Mouse (Mus musculus) intestine, embryonic 14.5 days (tissue): ENCODE data around the gene Rhoj. TPM values are rescaled to one million over a fixed set of nuclear protein-coding genes. Genes with fewer than 3 reads are reported as not detected.

Source experiments
- ATAC-seq: fragments of 200-750 bp; cut with Nextera tagmentation; replicated peaks from 2 replicates; pipeline ENCODE4 v1.8.0; 2017; ENCODE audit warnings: low read depth, moderate number of reproducible peaks, moderate TSS enrichment, moderate library complexity; ENCODE audit not compliant: low FRiP score, low TSS enrichment
- DNase-seq: peaks from one replicate; pipeline ENCODE4 v3.0.0-alpha.2; 2018; ENCODE audit warnings: low spot score
- H3K27ac ChIP-seq: fragments of 300-500 bp; sonication (generic); 2 replicates; pipeline ENCODE4 v1.5.1; 2014; ENCODE audit warnings: low read depth, mild to moderate bottlenecking, control low read depth
- H3K27me3 ChIP-seq: fragments of 300-500 bp; sonication (generic); replicated peaks from 2 replicates; pipeline ENCODE4 v1.6.1; 2014; ENCODE audit warnings: low read length, control low read depth; ENCODE audit not compliant: control insufficient read depth, insufficient read depth
- H3K36me3 ChIP-seq: fragments of 300-500 bp; sonication (generic); 2 replicates; pipeline ENCODE4 v1.6.1; 2014; ENCODE audit warnings: low read length, control low read depth; ENCODE audit not compliant: control insufficient read depth, insufficient read depth
- H3K4me1 ChIP-seq: fragments of 300-500 bp; sonication (generic); replicated peaks from 2 replicates; pipeline ENCODE4 v1.6.1; 2014; ENCODE audit warnings: low read length, control low read depth, mixed read lengths; ENCODE audit not compliant: control insufficient read depth, insufficient read depth
- H3K4me2 ChIP-seq: fragments of 300-500 bp; sonication (generic); 2 replicates; pipeline ENCODE4 v1.6.1; 2014; ENCODE audit warnings: low read length
- H3K4me3 ChIP-seq: fragments of 300-500 bp; sonication (generic); 2 replicates; pipeline ENCODE4 v1.5.1; 2014; ENCODE audit warnings: low read depth, low read length, control low read depth, mixed read lengths
- H3K9ac ChIP-seq: fragments of 300-500 bp; sonication (generic); 2 replicates; pipeline ENCODE4 v1.6.1; 2014; ENCODE audit warnings: mild to moderate bottlenecking, low read length
- H3K9me3 ChIP-seq: fragments of 300-500 bp; sonication (generic); 2 replicates; pipeline ENCODE4 v1.6.1; 2016; ENCODE audit warnings: low read length, control low read depth; ENCODE audit not compliant: control insufficient read depth
- WGBS: fragments of 180-500 bp; shearing (Covaris S2); extraction: QIAGEN DNeasy Blood & Tissue Kit; methylation state at CpG from one replicate; pipeline ENCODE4 v1.1.7; 2014; 5-methylcytosine and 5-hydroxymethylcytosine counted together
- polyA plus RNA-seq: library from polyadenylated mRNA; unstranded; fragments of >200 nt; fragmentation: Nextera tagmentation; extraction: Ambion mirVana; gene quantifications from 2 replicates; pipeline ENCODE4 v1.2.1, GENCODE M21; 2014

Rhoj gene
- polyA plus RNA-seq, 1 experiment from 2014 or later: 39.5 TPM

GRCm38 (mm10) chr12:75389308-75390135 lies 81.4 kb downstream of the Rhoj start:
- Histone ChIP-seq H3K4me2 (no peak overlapping the region), H3K36me3 (no peaks in the 10 kb centered on the region), H3K9ac (no peak overlapping the region), H3K27me3 (0 out of 2 replicates have a peak, but pooled peaks cover 3% of the 10 kb centered on the region), H3K4me3 (no peak overlapping the region), H3K4me1 (no peaks in the 10 kb centered on the region), H3K9me3 (no peaks in the 10 kb centered on the region), H3K27ac (no peak overlapping the region)
- ATAC-seq: no peak
- WGBS: 38% methylated on average over 20 of the region's 20 CpGs
- DNase-seq: peak; percentile 71

- no peak overlapping the region for H3K9ac ChIP-seq
- ATAC-seq: no peak
Measured at GRCm38 (mm10) chr12:75391526-75391925, 83.4 kb downstream of the Rhoj start.

GRCm38 (mm10) chr12:75394011-75394773 lies 86.1 kb downstream of the Rhoj start:
- H3K9me3 ChIP-seq: no peaks in the 10 kb centered on the region
- no peak overlapping the region for H3K4me3 ChIP-seq
- no peak overlapping the region for H3K27ac ChIP-seq
- DNase-seq (no peak), ATAC-seq (no peak)
- no peaks in the 10 kb centered on the region; the same call in 1 of the 2 replicates for H3K36me3 ChIP-seq
- peaks cover 3% of the 10 kb centered on the region; the same call in 1 of the 2 replicates for H3K27me3 ChIP-seq
- H3K4me1 ChIP-seq: no peaks in the 10 kb centered on the region
- no peak overlapping the region for H3K4me2 ChIP-seq
- WGBS: 57% methylated on average over 20 of the region's 20 CpGs
- H3K9ac ChIP-seq: no peak overlapping the region

More at GRCm38 (mm10) chr12:75391526-75391925, 83.4 kb downstream of the Rhoj start:
- Histone ChIP-seq H3K36me3 (no peaks in the 10 kb centered on the region; the same call in 1 of the 2 replicates), H3K27me3 (0 out of 2 replicates have a peak, but pooled peaks cover 3% of the 10 kb centered on the region), H3K27ac (no peak overlapping the region), H3K4me2 (no peak overlapping the region), H3K4me1 (no peaks in the 10 kb centered on the region), H3K9me3 (no peaks in the 10 kb centered on the region), H3K4me3 (no peak overlapping the region)
- WGBS: 78% methylated on average over 9 of the region's 9 CpGs
- DNase-seq: no peak

GRCm38 (mm10) chr12:75396616-75397015 lies 88.5 kb downstream of the Rhoj start:
- Histone ChIP-seq H3K4me3 (no peak overlapping the region), H3K27me3 (no peaks in the 10 kb centered on the region; the same call in 1 of the 2 replicates), H3K9ac (no peak overlapping the region), H3K4me2 (no peak overlapping the region), H3K27ac (no peak overlapping the region), H3K36me3 (no peaks in the 10 kb centered on the region; the same call in 1 of the 2 replicates), H3K9me3 (no peaks in the 10 kb centered on the region), H3K4me1 (no peaks in the 10 kb centered on the region)
- ATAC-seq (no peak), DNase-seq (no peak)
- WGBS: 51% methylated on average over 3 of the region's 3 CpGs

GRCm38 (mm10) chr12:75397077-75397476 lies 89.0 kb downstream of the Rhoj start:
- no peak for DNase-seq

GRCm38 (mm10) chr12:75412964-75413363 lies 104.8 kb downstream of the Rhoj start:
- no peaks in the 10 kb centered on the region for H3K36me3 ChIP-seq
- H3K9me3 ChIP-seq: no peaks in the 10 kb centered on the region
- no peak for ATAC-seq
- no peak overlapping the region for H3K27ac ChIP-seq
- 52% methylated on average over 9 of the region's 9 CpGs for WGBS
- H3K4me1 ChIP-seq: no peaks in the 10 kb centered on the region
- no peak overlapping the region for H3K9ac ChIP-seq
- H3K4me2 ChIP-seq: peak overlapping the region; percentile 31
- no peaks in the 10 kb centered on the region for H3K27me3 ChIP-seq
- H3K4me3 ChIP-seq: 0 out of 2 replicates have a peak overlapping the region, but pooled peaks have one; percentile 13
- DNase-seq: no peak

More at GRCm38 (mm10) chr12:75397077-75397476, 89.0 kb downstream of the Rhoj start:
- WGBS: 40% methylated on average over 7 of the region's 7 CpGs
- H3K9me3 ChIP-seq: no peaks in the 10 kb centered on the region
- H3K27ac ChIP-seq: no peak overlapping the region
- no peak for ATAC-seq
- no peaks in the 10 kb centered on the region; the same call in 1 of the 2 replicates for H3K27me3 ChIP-seq
- H3K4me2 ChIP-seq: no peak overlapping the region
- no peaks in the 10 kb centered on the region; the same call in 1 of the 2 replicates for H3K36me3 ChIP-seq
- H3K4me1 ChIP-seq: no peaks in the 10 kb centered on the region
- H3K4me3 ChIP-seq: no peak overlapping the region
- no peak overlapping the region for H3K9ac ChIP-seq

- ATAC-seq (no peak), DNase-seq (no peak)
- Histone ChIP-seq H3K27me3 (no peaks in the 10 kb centered on the region), H3K36me3 (no peaks in the 10 kb centered on the region), H3K4me3 (no peak overlapping the region), H3K27ac (no peak overlapping the region), H3K9ac (no peak overlapping the region), H3K9me3 (no peaks in the 10 kb centered on the region), H3K4me1 (no peaks in the 10 kb centered on the region), H3K4me2 (no peak overlapping the region)
- 76% methylated on average over 6 of the region's 6 CpGs for whole genome bisulfite sequencing
Measured at GRCm38 (mm10) chr12:75414991-75415390, 106.9 kb downstream of the Rhoj start.

- ATAC-seq: no peak
- no peak within 1 kb of the TSS for H3K4me2 ChIP-seq
- no peak within 1 kb of the TSS for H3K27ac ChIP-seq
- H3K9ac ChIP-seq: no peak within 1 kb of the TSS
- no peak for DNase-seq
- no peaks in the 10 kb centered on the region for H3K27me3 ChIP-seq
- H3K9me3 ChIP-seq: no peaks in the 10 kb centered on the region
- 83% methylated on average over 4 of the region's 4 CpGs for WGBS
- no peaks in the 10 kb centered on the region for H3K36me3 ChIP-seq
- no peaks in the 10 kb centered on the region for H3K4me1 ChIP-seq
- no peak within 1 kb of the TSS for H3K4me3 ChIP-seq
Measured at GRCm38 (mm10) chr12:75416681-75417080, 108.6 kb downstream of the Rhoj start, which contains the start of gene Gphb5. TSS of gene Gphb5 (minus strand) at chr12:75416781.
